Mouse (Mus musculus) erythroblast, embryonic 14.5 days (primary cell): Measurements from ENCODE around the gene Tmem132b.

Experiments
- GATA1 ChIP-seq: IDR thresholded peaks from 2 replicates; pipeline ENCODE4 v1.6.1; 2012; ENCODE audit warnings: low read length, inconsistent platforms, mixed read lengths
- TAL1 ChIP-seq: IDR thresholded peaks from 3 replicates; pipeline ENCODE4 v1.6.1; 2012; ENCODE audit warnings: low read length, inconsistent platforms, mixed read lengths

GRCm38 (mm10) chr5:125737105-125737504 is 205.5 kb downstream of the Tmem132b start:
- TF ChIP-seq TAL1 (no peak), GATA1 (no peak)
